Mouse (Mus musculus): Measurements from ENCODE around the gene Hells. TPM values are rescaled to one million over a fixed set of nuclear protein-coding genes. Genes with fewer than 3 reads are reported as not detected.

Hells gene
- polyA plus RNA-seq, 1 experiment from 2014 or later: 64.5 TPM

DNA sequence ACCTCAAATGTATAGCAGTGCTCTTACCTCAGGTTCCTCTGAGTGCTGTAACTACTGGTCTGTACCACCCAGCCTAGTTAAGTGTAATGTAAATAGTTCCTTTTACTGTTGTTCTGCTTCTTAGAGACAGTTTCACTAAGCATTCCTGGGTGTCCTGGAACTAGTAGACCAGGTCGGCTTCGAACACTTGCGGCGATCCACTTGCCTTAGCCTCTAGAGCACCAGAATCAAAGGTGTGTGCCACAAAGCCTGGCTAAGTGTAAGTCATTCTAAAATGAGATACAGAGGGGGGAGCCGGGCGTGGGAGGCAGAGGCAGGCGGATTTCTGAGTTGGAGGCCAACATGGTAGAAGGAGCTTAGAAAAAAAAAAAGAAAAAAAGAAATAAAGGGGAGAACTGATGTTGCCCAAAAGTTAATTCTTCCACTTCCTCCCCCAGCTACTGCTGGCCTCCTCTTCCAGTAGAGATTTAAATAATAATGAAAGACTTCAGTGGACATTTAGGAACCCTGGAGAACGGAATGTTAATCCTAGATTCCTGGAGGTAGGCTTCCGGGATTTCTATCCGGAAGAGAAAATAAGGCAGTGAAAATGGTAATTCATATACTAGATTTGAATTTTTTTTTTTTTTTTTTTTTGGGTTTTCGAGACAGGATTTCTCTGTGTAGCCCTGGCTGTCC lies 2.1 kb upstream of the Hells start:
- Histone ChIP-seq H3K9ac (no peak overlapping the region), H3K4me1 (ENCODE audit: insufficient read depth) (peaks cover 9% of the 10 kb centered on the region), H3K27ac (ENCODE audit: low read depth) (no peak overlapping the region), H3K27me3 (ENCODE audit: insufficient read depth, low read length) (no peaks in the 10 kb centered on the region), H3K4me3 (ENCODE audit: low read depth, low read length) (no peak overlapping the region), H3K36me3 (ENCODE audit: insufficient read depth) (peaks cover 13% of the 10 kb centered on the region; the same call in 1 of the 2 replicates), H3K9me3 (ENCODE audit: low read depth, low read length) (no peaks in the 10 kb centered on the region), H3K4me2 (no peak overlapping the region)
- WGBS: 97% methylated on average over 10 of the region's 11 CpGs
- no peak for TF ChIP-seq CTCF (IDR thresholded peaks at IDR 0.05; ENCODE audit: low read depth)
- DNase-seq (no peak), ATAC-seq (ENCODE audit: insufficient read depth) (no peak)

- no peak overlapping the region for H3K27ac ChIP-seq (ENCODE audit: low read depth)
- 61% methylated on average over 13 of the region's 13 CpGs for WGBS
- ATAC-seq (ENCODE audit: insufficient read depth) (no peak), DNase-seq (no peak)
- peaks cover 22% of the 10 kb centered on the region; the same call in 1 of the 2 replicates for H3K36me3 ChIP-seq (ENCODE audit: insufficient read depth)
- no peaks in the 10 kb centered on the region for H3K9me3 ChIP-seq (ENCODE audit: low read depth, low read length)
- peak overlapping the region; percentile 86 for H3K4me2 ChIP-seq
- H3K9ac ChIP-seq: peak overlapping the region; percentile 94
- H3K4me1 ChIP-seq (ENCODE audit: insufficient read depth): peaks cover 9% of the 10 kb centered on the region
- H3K27me3 ChIP-seq (ENCODE audit: insufficient read depth, low read length): no peaks in the 10 kb centered on the region
- no peak for TF ChIP-seq CTCF (IDR thresholded peaks at IDR 0.05; ENCODE audit: low read depth)
- H3K4me3 ChIP-seq (ENCODE audit: low read depth, low read length): peak overlapping the region; percentile 86
Observed at GRCm38 (mm10) chr19:38929471-38930251, 1.1 kb upstream of the Hells start.

DNA sequence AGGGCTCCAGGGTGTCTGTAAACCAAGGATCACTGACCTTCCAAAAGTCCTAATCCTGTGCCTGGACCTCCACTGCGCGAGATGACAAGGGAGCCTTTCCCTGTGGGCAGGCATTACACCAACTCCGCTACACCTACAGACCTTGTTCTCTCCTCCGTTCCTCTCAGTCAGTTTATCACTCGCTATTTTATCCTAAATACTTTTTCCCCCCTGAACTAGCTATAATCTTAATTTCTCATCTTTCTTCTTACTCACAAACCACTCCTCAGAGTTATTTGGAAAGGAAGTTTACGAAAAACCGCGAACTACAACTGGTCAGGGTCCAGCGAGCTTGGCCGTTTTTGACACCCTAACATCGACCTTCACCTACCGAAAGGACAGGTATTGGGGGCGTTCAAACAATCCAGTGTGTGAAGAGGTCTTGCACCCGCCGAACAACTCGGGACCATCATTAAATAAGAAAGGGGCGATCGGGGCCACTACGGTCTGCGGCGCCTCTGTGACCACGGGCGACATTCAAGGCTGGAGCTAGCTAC lies 395 bp upstream of the Hells start:
- Histone ChIP-seq H3K9me3 (ENCODE audit: low read depth, low read length) (no peaks in the 10 kb centered on the region), H3K9ac (peak overlapping the region; percentile 94), H3K27ac (ENCODE audit: low read depth) (peak overlapping the region; percentile 94), H3K4me1 (ENCODE audit: insufficient read depth) (peaks cover 9% of the 10 kb centered on the region), H3K27me3 (ENCODE audit: insufficient read depth, low read length) (no peaks in the 10 kb centered on the region), H3K4me2 (peak overlapping the region; percentile 86), H3K4me3 (ENCODE audit: low read depth, low read length) (peak overlapping the region; percentile 86), H3K36me3 (ENCODE audit: insufficient read depth) (peaks cover 28% of the 10 kb centered on the region; the same call in 1 of the 2 replicates)
- ATAC-seq (ENCODE audit: insufficient read depth) (peak; percentile 51), DNase-seq (peak; percentile 43)
- TF ChIP-seq CTCF (IDR thresholded peaks at IDR 0.05; ENCODE audit: low read depth): no peak
- WGBS: 2% methylated on average over 23 of the region's 23 CpGs

DNA sequence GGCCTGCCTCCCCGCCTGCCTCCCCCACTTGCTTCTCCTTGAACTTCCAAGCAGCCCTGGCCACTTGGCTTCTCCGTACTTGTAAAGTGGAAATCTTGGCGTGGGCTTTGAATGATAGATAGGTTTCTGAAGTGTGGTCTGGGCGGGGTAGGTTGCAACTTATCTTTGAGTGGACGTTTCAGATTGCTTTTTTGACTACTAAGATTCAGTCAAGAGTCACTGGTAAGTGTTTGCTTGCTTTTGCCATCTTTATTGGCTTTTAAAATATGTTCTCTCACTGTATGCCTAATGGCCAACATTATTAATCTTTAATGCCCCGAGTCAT lies 813 bp downstream of the Hells start:
- Histone ChIP-seq H3K36me3 (ENCODE audit: insufficient read depth) (peaks cover 37% of the 10 kb centered on the region), H3K9ac (peak overlapping the region; percentile 94), H3K27me3 (ENCODE audit: insufficient read depth, low read length) (no peaks in the 10 kb centered on the region), H3K4me1 (ENCODE audit: insufficient read depth) (peaks cover 9% of the 10 kb centered on the region), H3K27ac (ENCODE audit: low read depth) (peak overlapping the region; percentile 94), H3K4me3 (ENCODE audit: low read depth, low read length) (peak overlapping the region; percentile 86), H3K9me3 (ENCODE audit: low read depth, low read length) (no peaks in the 10 kb centered on the region), H3K4me2 (peak overlapping the region; percentile 86)
- 0% methylated on average over 6 of the region's 6 CpGs for WGBS
- no peak for TF ChIP-seq CTCF (IDR thresholded peaks at IDR 0.05; ENCODE audit: low read depth)
- ATAC-seq (ENCODE audit: insufficient read depth) (no peak), DNase-seq (no peak)

DNA sequence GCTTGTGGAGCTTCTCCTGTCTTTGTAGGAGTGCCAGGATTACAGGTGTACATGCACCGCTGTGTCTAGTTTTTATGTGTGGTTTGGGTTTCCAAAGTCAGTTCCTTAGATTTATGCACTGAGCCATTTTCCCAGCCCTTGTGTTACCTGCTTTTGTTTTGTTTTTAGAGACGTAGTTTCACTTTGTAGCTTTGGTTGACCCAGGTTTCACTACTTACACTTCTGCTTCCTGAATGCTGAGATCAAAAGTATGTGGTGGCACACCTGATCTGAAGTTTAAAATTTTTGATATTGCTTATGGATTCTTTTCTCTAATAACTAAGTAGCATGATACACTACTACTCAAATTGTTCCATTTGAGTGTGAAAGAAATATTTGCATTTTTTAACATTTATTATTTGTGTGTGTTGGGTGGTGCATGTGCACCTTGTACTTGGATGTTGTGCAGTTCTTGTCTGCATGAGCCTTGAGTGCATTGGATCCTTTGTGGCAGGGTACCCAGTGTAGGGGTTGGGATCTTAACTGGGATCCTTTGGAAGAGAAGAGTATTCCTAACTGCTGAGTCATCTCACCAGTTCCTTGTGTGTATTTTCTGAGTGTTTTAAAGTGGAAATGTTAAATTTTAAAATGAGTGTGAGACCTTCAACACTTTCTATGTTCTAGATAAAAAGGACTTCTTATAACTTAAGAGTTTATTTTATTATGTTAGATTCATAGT lies 14.0 kb downstream of the Hells start:
- Histone ChIP-seq H3K27ac (ENCODE audit: low read depth) (no peak overlapping the region), H3K36me3 (ENCODE audit: insufficient read depth) (peaks cover 62% of the 10 kb centered on the region), H3K27me3 (ENCODE audit: insufficient read depth, low read length) (no peaks in the 10 kb centered on the region), H3K9ac (no peak overlapping the region), H3K4me3 (ENCODE audit: low read depth, low read length) (no peak overlapping the region), H3K9me3 (ENCODE audit: low read depth, low read length) (no peaks in the 10 kb centered on the region), H3K4me1 (ENCODE audit: insufficient read depth) (no peaks in the 10 kb centered on the region), H3K4me2 (no peak overlapping the region)
- TF ChIP-seq CTCF (IDR thresholded peaks at IDR 0.05; ENCODE audit: low read depth): no peak
- no peak for ATAC-seq (ENCODE audit: insufficient read depth)
- DNase-seq: no peak
- 81% methylated on average over 2 of the region's 2 CpGs for WGBS

DNA sequence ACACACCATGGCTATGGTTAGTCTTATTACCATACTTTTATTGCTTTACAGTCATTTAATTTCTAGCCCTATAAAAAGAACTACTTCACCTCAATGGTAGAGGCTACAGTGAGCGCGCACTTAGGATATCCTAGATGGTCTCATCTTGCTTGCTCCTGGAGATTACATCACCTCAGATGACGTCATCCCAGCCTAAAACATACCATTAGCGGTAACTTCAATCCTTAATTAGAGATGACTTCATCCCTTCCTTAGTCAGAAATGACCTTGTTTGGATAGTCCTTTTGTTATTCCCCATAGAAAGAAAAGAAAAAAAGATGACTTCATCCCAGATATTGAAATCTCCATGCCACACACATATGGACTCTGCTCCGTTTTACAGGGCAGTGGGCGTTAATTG lies 40.0 kb downstream of the Hells start:
- WGBS: 90% methylated on average over 6 of the region's 6 CpGs
- no peak for DNase-seq
- ATAC-seq (ENCODE audit: insufficient read depth): no peak
- Histone ChIP-seq H3K9me3 (ENCODE audit: low read depth, low read length) (no peaks in the 10 kb centered on the region), H3K27ac (ENCODE audit: low read depth) (no peak overlapping the region), H3K27me3 (ENCODE audit: insufficient read depth, low read length) (no peaks in the 10 kb centered on the region), H3K4me2 (no peak overlapping the region), H3K36me3 (ENCODE audit: insufficient read depth) (peaks cover 40% of the 10 kb centered on the region), H3K4me1 (ENCODE audit: insufficient read depth) (no peaks in the 10 kb centered on the region), H3K9ac (no peak overlapping the region), H3K4me3 (ENCODE audit: low read depth, low read length) (no peak overlapping the region)
- TF ChIP-seq CTCF (IDR thresholded peaks at IDR 0.05; ENCODE audit: low read depth): no peak
